Comparison of ENCODE assay signal across 9 mouse cellular contexts in genomic region chr7:113210441-113210840, GRCm38 (mm10). TPM values are rescaled to one million over a fixed set of nuclear protein-coding genes. Genes with fewer than 3 reads are reported as not detected.
DNase-seq lines count a peak whose midpoint lies in the region; ATAC-seq and TF ChIP-seq lines count a peak whose summit lies in the region.
"Had no signal": no experiment of that assay in that cellular context is flagged by ENCODE, and none has a peak within 500 bp of the region (broad histone marks: within the 10 kb centered on the region; RNA-seq: fewer than 3 reads in every experiment).

No protein-coding gene starts in this region.

- H3K27ac ChIP-seq in forebrain, embryonic 11.5 days (ENCODE audit: low read depth, low read length), result no peak overlapping the region
- H3K27ac ChIP-seq: stomach, embryonic 15.5 days had no signal

- peaks cover 26% of the 10 kb centered on the region for H3K27me3 ChIP-seq in forebrain, embryonic 11.5 days (ENCODE audit: control insufficient read depth, insufficient read depth, low read length)

- H3K9me3 ChIP-seq in forebrain, embryonic 11.5 days (ENCODE audit: control insufficient read depth, low read length), result no peaks in the 10 kb centered on the region
- H3K9me3 ChIP-seq: stomach, embryonic 15.5 days had no signal

- H3K36me3 ChIP-seq in forebrain, embryonic 11.5 days (ENCODE audit: control insufficient read depth, insufficient read depth, low read length), result no peaks in the 10 kb centered on the region
- H3K36me3 ChIP-seq: stomach, embryonic 15.5 days had no signal

- no peak overlapping the region for H3K9ac ChIP-seq in forebrain, embryonic 11.5 days (ENCODE audit: low read length)
- H3K9ac ChIP-seq: stomach, embryonic 15.5 days had no signal

- WGBS in lung, adult 2 months, result 15% methylated on average over 4 of the region's 4 CpGs
- 49% methylated on average over 4 of the region's 4 CpGs for WGBS in forebrain, embryonic 11.5 days

- no peak overlapping the region for H3K4me2 ChIP-seq in forebrain, embryonic 11.5 days (ENCODE audit: low read depth, low read length, severe bottlenecking)
- H3K4me2 ChIP-seq: stomach, embryonic 15.5 days had no signal

- TF ChIP-seq POLR2A in lung, adult 2 months (IDR thresholded peaks at IDR 0.05; ENCODE audit: borderline replicate concordance, extremely low read depth, low read depth, low read length), result no peak

- peak; percentile 54 for DNase-seq in CD4-positive, CD25-positive, alpha-beta regulatory T cell, adult 2 months (ENCODE audit: low read depth, low spot score)
- DNase-seq in lung, postnatal 14 days, result peak; percentile 43
- no peak for DNase-seq in lung, adult 2 months
- DNase-seq in cerebellum, postnatal 25 days, result peak; percentile 63 to 76
- peak; percentile 30 to 32 for DNase-seq in thymus, adult 18-20 months
- DNase-seq in forebrain, embryonic 11.5 days (ENCODE audit: low spot score), result no peak

- no peak overlapping the region for H3K4me3 ChIP-seq in lung, adult 2 months (replicated peaks; ENCODE audit: extremely low read depth, low read depth, low read length)
- no peak overlapping the region for H3K4me3 ChIP-seq in forebrain, embryonic 11.5 days (ENCODE audit: low read depth, low read length)
- H3K4me3 ChIP-seq: stomach, embryonic 15.5 days had no signal

- no peak for ATAC-seq in CD4-positive, CD25-positive, alpha-beta regulatory T cell, adult 4 months
- ATAC-seq in erythroblast, adult 5-6 weeks (replicated peaks; ENCODE audit: low FRiP score, poor library complexity, severe bottlenecking), result no peak
- no peak for ATAC-seq in forebrain, embryonic 11.5 days (replicated peaks; ENCODE audit: low FRiP score)

- no peak for TF ChIP-seq CTCF in lung, adult 2 months (IDR thresholded peaks at IDR 0.05; ENCODE audit: insufficient read depth, low read length)

- H3K4me1 ChIP-seq in lung, adult 2 months (ENCODE audit: control insufficient read depth, insufficient read depth, low read length), result peaks cover 16% of the 10 kb centered on the region
- H3K4me1 ChIP-seq in forebrain, embryonic 11.5 days (replicated peaks; ENCODE audit: control insufficient read depth, insufficient read depth, low read length), result peaks cover 10% of the 10 kb centered on the region; the same call in 1 of the 2 replicates

RNA-seq across cellular contexts. Expression of gene Arntl, which starts 3.2 kb away (rescaled TPM):
- polyA plus RNA-seq in CD4-positive, CD25-positive, alpha-beta regulatory T cell, adult 4 months (2017; shearing (Covaris generic)), result 10 to 100 TPM; 22.6 to 25.0 TPM
- polyA plus RNA-seq in lung, adult 2 months (2012; rRNA removed), result 4.6 and 15.8 TPM in 2 replicates
- 0.38 and 5.0 TPM in 2 replicates for total RNA-seq in erythroblast, adult 5-6 weeks (2015; ENCODE audit: low replicate concordance)
- total RNA-seq in erythroblast, adult 5-6 weeks (2017; ENCODE audit: low replicate concordance), result 1.5 and 2.5 TPM in 2 replicates
- polyA plus RNA-seq in forebrain, embryonic 11.5 days (2014; fragmentation: Nextera tagmentation; extraction: Ambion mirVana), result 9.2 and 11.6 TPM in 2 replicates

Comparison
In these comparisons a context has a peak if more than half of its experiments do, and no peak if none do; other contexts are left out.
1. DNase-seq: peak in CD4-positive, CD25-positive, alpha-beta regulatory T cell, adult 2 months (single experiment), lung, postnatal 14 days (single experiment), cerebellum, postnatal 25 days (2 of 2) and thymus, adult 18-20 months (2 of 2); none in lung, adult 2 months (single experiment) and forebrain, embryonic 11.5 days (single experiment).